Mouse (Mus musculus) thymus, postnatal 25 days (tissue): ENCODE results near the gene Rnpc3.
A peak's percentile ranks its signal among the peaks of the same experiment; 100 is the strongest.
"Not testable (repeated sequence)": the region's sequence is repeated elsewhere in the genome, so short reads cannot be mapped to it uniquely, and the experiment has no call there.

Experiments used
- DNase-seq: peaks from one replicate; pipeline ENCODE4 v3.0.0; 2022

The Rnpc3 gene

GRCm38 (mm10) chr3:113629606-113630359 is at the start of gene Rnpc3:
Rnpc3 (minus strand) TSS chr3:113630149.
- peak; percentile 97 for DNase-seq

- DNase-seq, result peak; percentile 11
Observed at GRCm38 (mm10) chr3:113656940-113657339, 27.0 kb upstream of the Rnpc3 start.

- DNase-seq, result no peak
Observed at GRCm38 (mm10) chr3:113654335-113654734, 24.4 kb upstream of the Rnpc3 start.

- DNase-seq, result not testable (repeated sequence)
Observed at GRCm38 (mm10) chr3:113651386-113651785, 21.4 kb upstream of the Rnpc3 start.

GRCm38 (mm10) chr3:113639545-113639944 is 9.6 kb upstream of the Rnpc3 start:
- DNase-seq, result no peak

DNA sequence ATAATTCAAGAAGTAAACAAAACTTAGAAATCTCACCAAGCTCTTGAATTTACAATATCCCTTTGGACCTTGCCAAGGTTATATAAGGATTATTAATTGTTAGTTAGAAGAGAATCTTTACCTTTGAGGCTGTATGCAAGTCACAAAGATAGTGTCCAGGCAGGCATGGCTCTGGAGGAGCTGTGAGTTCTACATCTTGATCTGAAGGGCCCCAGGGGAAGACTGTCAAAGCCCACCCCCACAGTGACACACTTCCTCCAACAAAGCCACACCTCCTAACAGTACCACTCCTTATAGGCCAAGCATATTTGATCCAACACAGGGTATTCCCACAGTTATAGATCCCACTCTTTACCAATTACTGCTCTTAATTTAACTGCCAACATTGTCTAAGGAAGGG is 4.3 kb upstream of the Rnpc3 start:
- no peak for DNase-seq

- no peak for DNase-seq
Observed at GRCm38 (mm10) chr3:113631611-113632010, 1.7 kb upstream of the Rnpc3 start.

GRCm38 (mm10) chr3:113630564-113630963 is 615 bp upstream of the Rnpc3 start:
- no peak for DNase-seq

GRCm38 (mm10) chr3:113606599-113606998 is 23.4 kb downstream of the Rnpc3 start, which contains the start of gene Amy1:
Amy1 (minus strand) TSS chr3:113606699.
- DNase-seq, result no peak

- no peak for DNase-seq
Observed at GRCm38 (mm10) chr3:113590844-113591243, 39.1 kb downstream of the Rnpc3 start.

GRCm38 (mm10) chr3:113574578-113574977 is 55.4 kb downstream of the Rnpc3 start:
- DNase-seq, result no peak

- no peak for DNase-seq
Observed at GRCm38 (mm10) chr3:113574138-113574537, 55.8 kb downstream of the Rnpc3 start.

DNA sequence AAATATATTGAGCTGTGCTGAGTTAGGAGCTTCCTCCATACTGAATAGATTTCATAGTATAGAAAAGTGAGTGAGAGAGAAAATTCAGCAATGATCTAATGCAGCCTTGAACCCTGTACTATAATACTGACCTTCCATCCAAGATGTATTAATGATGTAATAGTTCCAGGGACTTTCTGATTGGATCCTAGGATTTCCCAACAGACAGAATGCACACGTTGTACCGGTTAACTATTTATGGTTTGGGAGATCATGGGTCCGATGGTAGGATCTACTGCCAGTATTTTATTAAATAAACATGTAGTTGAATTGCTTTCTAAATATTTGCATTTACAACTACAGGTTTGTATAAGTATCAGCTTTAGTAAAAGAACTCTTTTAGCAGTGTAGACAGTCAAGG is 57.8 kb downstream of the Rnpc3 start:
- DNase-seq, result no peak
